Mouse (Mus musculus): ENCODE data around the gene Lamtor1. TPM values are rescaled to one million over a fixed set of nuclear protein-coding genes. Genes with fewer than 3 reads are reported as not detected.

The Lamtor1 gene
- polyA plus RNA-seq, 1 experiment from 2014 or later = 124 TPM

DNA sequence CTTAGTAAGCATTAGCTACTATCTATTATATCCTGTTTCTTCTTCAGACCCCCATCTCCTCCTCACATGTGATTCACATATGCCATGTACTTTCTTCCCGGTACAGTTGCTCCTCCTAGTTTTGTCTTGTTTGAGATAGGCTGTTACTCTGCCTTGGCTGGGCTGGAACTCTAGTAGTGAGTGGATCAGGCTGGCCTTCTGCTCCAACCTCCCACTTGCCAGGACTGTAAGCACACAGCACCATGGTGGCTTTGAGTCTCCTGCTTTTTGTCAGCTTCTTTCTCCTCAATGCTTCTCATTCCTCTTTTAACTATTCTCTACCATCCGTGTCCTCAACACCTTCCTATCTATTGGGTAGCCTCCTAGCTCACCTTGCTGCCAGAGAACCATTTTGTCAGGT, 63.0 kb downstream of the Lamtor1 start:
- peaks cover 43% of the 10 kb centered on the region for H3K4me1 ChIP-seq (replicated peaks; ENCODE audit: control insufficient read depth, insufficient read depth, low read length)
- no peaks in the 10 kb centered on the region for H3K36me3 ChIP-seq (ENCODE audit: control insufficient read depth, insufficient read depth, low read length)
- H3K9me3 ChIP-seq (ENCODE audit: control insufficient read depth, low read length) = no peaks in the 10 kb centered on the region
- no peak overlapping the region; the same call in 1 of the 2 replicates for H3K27ac ChIP-seq (ENCODE audit: low read depth, low read length)
- no peak for DNase-seq (ENCODE audit: low spot score)
- no peak overlapping the region for H3K4me3 ChIP-seq (ENCODE audit: low read depth, low read length)
- WGBS = 60% methylated on average over 2 of the region's 2 CpGs
- no peak for ATAC-seq (replicated peaks; ENCODE audit: low FRiP score)
- peak overlapping the region; percentile 97 for H3K4me2 ChIP-seq
- H3K9ac ChIP-seq (ENCODE audit: low read depth, low read length) = no peak overlapping the region
- H3K27me3 ChIP-seq (replicated peaks; ENCODE audit: control insufficient read depth, insufficient read depth, low read length) = no peaks in the 10 kb centered on the region

DNA sequence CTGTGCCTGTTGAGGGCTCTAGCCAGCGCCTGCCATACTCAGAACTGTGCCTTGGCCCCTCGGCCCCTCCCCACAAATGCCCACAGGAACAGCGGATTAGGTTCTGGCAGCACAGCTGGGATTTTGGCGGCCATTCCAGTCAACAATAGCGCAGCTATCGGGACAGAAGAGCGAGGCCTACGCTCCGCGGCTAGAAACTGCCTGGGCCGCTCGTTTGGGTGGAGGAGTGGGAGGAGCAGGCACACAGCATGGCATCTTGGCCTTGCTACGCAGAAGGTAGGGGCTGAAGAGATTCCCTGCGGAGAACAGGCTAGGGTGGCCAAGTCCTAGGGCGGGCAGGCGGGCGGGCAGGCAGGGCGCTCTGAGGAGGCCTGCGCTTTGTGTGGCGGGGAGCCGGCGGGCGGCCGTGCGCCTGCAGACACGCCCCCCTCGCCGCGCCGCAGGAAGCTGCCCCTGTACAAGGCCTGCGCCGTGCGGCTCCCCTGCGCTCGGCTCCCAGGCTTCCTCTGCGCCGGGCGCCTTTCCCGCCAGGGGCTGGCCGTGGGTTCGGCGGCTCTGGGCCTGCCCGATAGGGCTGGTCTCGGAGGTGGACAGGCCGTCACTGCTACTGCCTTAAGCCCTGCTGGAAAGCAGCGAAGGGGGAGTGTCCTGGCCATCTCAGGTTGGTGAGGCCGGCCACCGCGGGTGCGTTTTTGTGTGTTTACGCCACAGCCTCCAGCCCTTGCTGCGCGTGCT, 64.2 kb downstream of the Lamtor1 start:
- Histone ChIP-seq H3K9ac (ENCODE audit: low read depth, low read length) (peak overlapping the region; percentile 80), H3K9me3 (ENCODE audit: control insufficient read depth, low read length) (no peaks in the 10 kb centered on the region), H3K36me3 (ENCODE audit: control insufficient read depth, insufficient read depth, low read length) (no peaks in the 10 kb centered on the region), H3K27me3 (replicated peaks; ENCODE audit: control insufficient read depth, insufficient read depth, low read length) (no peaks in the 10 kb centered on the region), H3K27ac (ENCODE audit: low read depth, low read length) (peak overlapping the region; percentile 98), H3K4me3 (ENCODE audit: low read depth, low read length) (peak overlapping the region; percentile 79), H3K4me1 (replicated peaks; ENCODE audit: control insufficient read depth, insufficient read depth, low read length) (peaks cover 39% of the 10 kb centered on the region), H3K4me2 (peak overlapping the region; percentile 97)
- DNase-seq (ENCODE audit: low spot score) (peak; percentile 90), ATAC-seq (replicated peaks; ENCODE audit: low FRiP score) (peak; percentile 84)
- WGBS = under 1% methylated on average over 52 of the region's 53 CpGs

DNA sequence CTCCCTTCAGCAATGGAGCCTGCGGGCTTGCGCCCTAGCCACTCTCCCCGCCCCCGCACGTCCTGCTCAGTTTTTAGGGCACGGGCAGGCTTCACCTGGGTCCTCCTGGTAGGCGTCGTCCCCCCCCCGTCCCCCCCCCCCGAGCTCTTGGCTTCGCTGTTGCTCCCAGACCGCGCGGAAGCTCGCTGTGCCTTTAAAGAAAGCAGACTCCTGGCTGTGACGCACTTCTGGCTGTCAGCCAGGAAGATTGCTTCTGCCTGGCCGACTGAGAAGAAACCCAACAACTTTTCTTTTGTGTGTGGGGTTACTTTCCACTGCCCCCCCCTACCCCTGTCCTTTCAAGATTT, 64.7 kb downstream of the Lamtor1 start:
- H3K27ac ChIP-seq (ENCODE audit: low read depth, low read length) = peak overlapping the region; percentile 98
- no peaks in the 10 kb centered on the region for H3K9me3 ChIP-seq (ENCODE audit: control insufficient read depth, low read length)
- peaks cover 35% of the 10 kb centered on the region for H3K4me1 ChIP-seq (replicated peaks; ENCODE audit: control insufficient read depth, insufficient read depth, low read length)
- ATAC-seq (replicated peaks; ENCODE audit: low FRiP score) (peak; percentile 62), DNase-seq (ENCODE audit: low spot score) (no peak)
- peak overlapping the region; percentile 97 for H3K4me2 ChIP-seq
- H3K4me3 ChIP-seq (ENCODE audit: low read depth, low read length) = peak overlapping the region; percentile 79
- WGBS = 0% methylated on average over 12 of the region's 17 CpGs
- H3K27me3 ChIP-seq (replicated peaks; ENCODE audit: control insufficient read depth, insufficient read depth, low read length) = no peaks in the 10 kb centered on the region
- peak overlapping the region; percentile 80 for H3K9ac ChIP-seq (ENCODE audit: low read depth, low read length)
- H3K36me3 ChIP-seq (ENCODE audit: control insufficient read depth, insufficient read depth, low read length) = no peaks in the 10 kb centered on the region

DNA sequence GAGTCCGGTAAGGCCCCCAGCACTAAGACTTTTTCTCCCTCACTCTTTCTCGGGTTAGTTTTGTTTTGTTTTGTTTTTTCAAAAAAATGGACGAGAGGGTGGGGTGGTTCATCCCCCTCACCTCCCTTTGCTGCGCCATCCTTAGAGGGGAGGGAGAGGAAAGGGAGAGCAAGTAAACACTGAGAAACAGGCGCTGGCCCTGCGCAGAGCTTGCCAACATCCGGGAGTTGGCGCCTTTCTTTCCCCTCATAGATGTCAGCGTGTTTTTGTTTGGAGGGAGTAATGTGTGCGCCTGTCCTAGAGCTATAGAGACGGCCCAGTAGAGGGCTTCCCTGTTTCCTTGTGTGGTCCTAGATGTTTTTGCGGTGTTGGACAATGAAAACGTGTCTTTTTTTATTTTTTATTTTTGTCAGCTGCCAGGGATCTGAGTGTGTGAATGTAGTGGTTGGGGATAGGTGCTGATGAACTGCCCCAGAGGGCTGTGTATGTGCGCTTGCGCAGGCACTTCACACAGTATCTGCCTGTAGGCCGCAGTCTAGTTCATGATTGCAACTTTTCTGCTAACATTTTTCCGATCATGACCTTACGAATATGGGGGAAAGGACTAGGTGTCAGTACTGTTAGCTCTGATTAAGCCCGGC, 65.2 kb downstream of the Lamtor1 start:
- 12% methylated on average over 19 of the region's 19 CpGs for WGBS
- Histone ChIP-seq H3K27me3 (replicated peaks; ENCODE audit: control insufficient read depth, insufficient read depth, low read length) (no peaks in the 10 kb centered on the region), H3K4me2 (peak overlapping the region; percentile 97), H3K9me3 (ENCODE audit: control insufficient read depth, low read length) (no peaks in the 10 kb centered on the region), H3K27ac (ENCODE audit: low read depth, low read length) (peak overlapping the region; percentile 98), H3K9ac (ENCODE audit: low read depth, low read length) (peak overlapping the region; percentile 80), H3K4me1 (replicated peaks; ENCODE audit: control insufficient read depth, insufficient read depth, low read length) (peaks cover 32% of the 10 kb centered on the region), H3K4me3 (ENCODE audit: low read depth, low read length) (peak overlapping the region; percentile 79), H3K36me3 (ENCODE audit: control insufficient read depth, insufficient read depth, low read length) (no peaks in the 10 kb centered on the region)
- peak; percentile 45 for ATAC-seq (replicated peaks; ENCODE audit: low FRiP score)
- peak; percentile 70 for DNase-seq (ENCODE audit: low spot score)

DNA sequence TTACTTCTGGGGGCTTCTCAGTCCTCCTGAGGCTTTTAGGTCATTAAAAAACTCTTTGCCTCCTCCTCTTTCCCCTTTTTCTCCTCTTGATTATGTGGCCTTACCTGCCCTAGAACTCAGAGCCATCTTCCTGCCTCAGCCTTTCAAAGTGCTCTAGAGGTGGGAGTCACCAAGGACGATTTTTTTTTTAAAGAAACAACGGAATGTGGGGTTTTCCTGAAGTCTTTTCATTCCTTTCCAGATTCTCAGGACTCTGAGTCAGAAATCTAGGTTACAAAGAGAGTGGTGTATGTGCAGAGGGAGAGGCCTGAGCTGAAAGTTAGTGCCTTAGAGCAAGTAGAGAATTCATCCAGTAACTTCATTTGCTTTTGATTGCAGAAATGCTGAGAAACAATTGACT, 66.0 kb downstream of the Lamtor1 start:
- Histone ChIP-seq H3K4me1 (replicated peaks; ENCODE audit: control insufficient read depth, insufficient read depth, low read length) (peaks cover 29% of the 10 kb centered on the region), H3K4me3 (ENCODE audit: low read depth, low read length) (peak overlapping the region; percentile 79), H3K36me3 (ENCODE audit: control insufficient read depth, insufficient read depth, low read length) (no peaks in the 10 kb centered on the region), H3K9ac (ENCODE audit: low read depth, low read length) (peak overlapping the region; percentile 80), H3K9me3 (ENCODE audit: control insufficient read depth, low read length) (no peaks in the 10 kb centered on the region), H3K4me2 (peak overlapping the region; percentile 97), H3K27ac (ENCODE audit: low read depth, low read length) (peak overlapping the region; percentile 98), H3K27me3 (replicated peaks; ENCODE audit: control insufficient read depth, insufficient read depth, low read length) (no peaks in the 10 kb centered on the region)
- WGBS = 60% methylated on average over 2 of the region's 2 CpGs
- ATAC-seq (replicated peaks; ENCODE audit: low FRiP score) (no peak), DNase-seq (ENCODE audit: low spot score) (no peak)

DNA sequence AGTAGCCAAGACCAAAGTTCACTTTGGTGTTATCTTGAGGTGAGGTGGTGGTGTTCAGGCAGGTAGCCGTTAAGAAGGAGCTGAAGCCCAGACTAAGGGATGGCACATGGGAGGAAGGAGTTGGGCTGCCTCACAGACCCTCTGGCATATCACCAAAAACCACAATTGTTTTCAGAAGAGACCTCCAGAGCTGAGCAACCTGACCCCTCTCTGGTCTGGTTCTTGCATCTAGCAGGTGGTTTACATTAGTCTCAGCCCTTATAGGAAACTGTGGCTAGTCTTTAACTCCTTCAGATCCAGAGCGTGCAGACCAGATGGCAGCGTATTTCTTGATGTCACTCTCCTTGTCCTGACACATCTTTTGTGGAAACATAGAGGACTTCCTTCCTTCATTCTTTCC, 68.0 kb downstream of the Lamtor1 start:
- Histone ChIP-seq H3K4me1 (replicated peaks; ENCODE audit: control insufficient read depth, insufficient read depth, low read length) (peaks cover 25% of the 10 kb centered on the region), H3K9ac (ENCODE audit: low read depth, low read length) (no peak overlapping the region), H3K4me2 (no peak overlapping the region), H3K4me3 (ENCODE audit: low read depth, low read length) (no peak overlapping the region), H3K27ac (ENCODE audit: low read depth, low read length) (no peak overlapping the region), H3K9me3 (ENCODE audit: control insufficient read depth, low read length) (no peaks in the 10 kb centered on the region), H3K36me3 (ENCODE audit: control insufficient read depth, insufficient read depth, low read length) (no peaks in the 10 kb centered on the region; the same call in 1 of the 2 replicates), H3K27me3 (replicated peaks; ENCODE audit: control insufficient read depth, insufficient read depth, low read length) (no peaks in the 10 kb centered on the region)
- ATAC-seq (replicated peaks; ENCODE audit: low FRiP score) (no peak), DNase-seq (ENCODE audit: low spot score) (no peak)
- WGBS = 68% methylated on average over 3 of the region's 3 CpGs

DNA sequence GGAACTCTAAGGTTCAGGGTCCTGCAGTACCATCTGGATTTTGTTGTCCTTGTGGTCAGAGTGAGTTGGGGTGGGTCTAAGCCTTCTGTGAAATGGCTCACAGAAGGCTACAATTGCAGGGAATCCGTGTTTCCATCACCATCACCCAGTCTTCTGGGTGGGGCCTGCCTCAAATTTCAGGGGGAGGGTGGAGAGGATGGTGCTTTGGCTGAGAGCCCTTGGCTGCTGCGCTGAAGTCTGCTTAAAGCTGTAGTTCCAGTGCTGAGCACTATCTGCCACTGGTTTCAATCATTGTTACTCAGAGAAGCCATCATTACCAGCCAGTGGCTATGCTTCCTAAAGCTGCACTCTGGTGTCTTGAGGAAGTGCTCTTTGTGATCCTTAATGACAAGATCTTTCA, 68.8 kb downstream of the Lamtor1 start:
- no peak overlapping the region for H3K27ac ChIP-seq (ENCODE audit: low read depth, low read length)
- no peak overlapping the region for H3K4me2 ChIP-seq
- ATAC-seq (replicated peaks; ENCODE audit: low FRiP score) = no peak
- 57% methylated on average over 2 of the region's 2 CpGs for WGBS
- H3K4me1 ChIP-seq (replicated peaks; ENCODE audit: control insufficient read depth, insufficient read depth, low read length) = peaks cover 17% of the 10 kb centered on the region
- no peaks in the 10 kb centered on the region; the same call in 1 of the 2 replicates for H3K36me3 ChIP-seq (ENCODE audit: control insufficient read depth, insufficient read depth, low read length)
- no peaks in the 10 kb centered on the region for H3K27me3 ChIP-seq (replicated peaks; ENCODE audit: control insufficient read depth, insufficient read depth, low read length)
- DNase-seq (ENCODE audit: low spot score) = no peak
- no peaks in the 10 kb centered on the region for H3K9me3 ChIP-seq (ENCODE audit: control insufficient read depth, low read length)
- H3K9ac ChIP-seq (ENCODE audit: low read depth, low read length) = no peak overlapping the region
- no peak overlapping the region for H3K4me3 ChIP-seq (ENCODE audit: low read depth, low read length)
